In the genomic region with DNA sequence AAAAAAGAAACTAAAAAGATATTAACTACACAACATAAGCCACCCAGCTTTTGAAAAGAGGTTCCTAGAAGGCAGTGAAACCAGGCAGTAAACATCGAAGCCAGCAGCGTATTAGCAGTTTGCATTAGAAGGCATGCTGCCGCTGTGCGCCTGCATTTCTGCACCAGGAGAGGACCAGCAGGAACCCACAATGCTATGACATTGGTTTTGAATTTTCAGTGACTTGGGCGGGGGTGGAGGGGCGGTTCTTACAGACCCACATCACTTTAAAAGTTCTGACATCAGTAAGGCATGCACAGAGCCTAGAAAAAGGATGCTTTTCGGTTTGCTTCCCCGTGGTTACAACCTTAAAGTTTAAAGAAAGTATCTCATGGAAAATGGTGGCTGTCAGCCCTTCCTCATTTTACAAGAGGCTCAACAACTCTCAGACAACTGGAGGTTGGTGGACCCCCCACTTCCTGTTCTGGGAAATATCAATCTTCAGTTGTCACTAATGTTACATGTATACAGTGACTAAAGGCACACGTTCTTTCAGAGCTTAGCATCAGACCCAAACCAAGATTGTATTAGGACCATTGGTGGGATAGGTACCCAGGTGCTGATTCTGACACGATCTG, we compare ENCODE assay signal across 24 mouse cellular contexts. TPM values are rescaled to one million over a fixed set of nuclear protein-coding genes. Genes with fewer than 3 reads are reported as not detected.
DNase-seq lines count a peak whose midpoint lies in the region; ATAC-seq and TF ChIP-seq lines count a peak whose summit lies in the region.
"Had no signal": no experiment of that assay in that cellular context is flagged by ENCODE, and none has a peak within 500 bp of the region (broad histone marks: within the 10 kb centered on the region; RNA-seq: fewer than 3 reads in every experiment).

No protein-coding gene starts in this region.

- in situ Hi-C loops in CH12.LX (cut with MboI; ENCODE audit: low pct_ligation_motif_present, low pct_unique_long_range_greater_than_20kb, low sequenced_read_pairs), result no loop called here

- TF ChIP-seq POLR2A in thymus, adult 2 months (IDR thresholded peaks at IDR 0.05; ENCODE audit: control insufficient read depth, extremely low read depth, insufficient read depth, low read length, poor library complexity), result no peak
- peak; percentile 54 for TF ChIP-seq POLR2A in CH12.LX (IDR thresholded peaks at IDR 0.05; ENCODE audit: low read depth, low read length)
- TF ChIP-seq POLR2A in small intestine, adult 2 months (IDR thresholded peaks at IDR 0.05; ENCODE audit: low read depth, low read length), result no peak

- no peak for ATAC-seq in liver, embryonic 12.5 days
- no peak for ATAC-seq in heart, embryonic 11.5 days (replicated peaks; ENCODE audit: insufficient number of reproducible peaks, low FRiP score, low TSS enrichment)
- ATAC-seq: activated CD4-positive, CD25-positive, alpha-beta regulatory T cell, adult 4 months; forebrain, embryonic 16.5 days; intestine, postnatal 0 days; midbrain, embryonic 15.5 days; Patski had no signal

- 15% methylated on average over 10 of the region's 10 CpGs for WGBS in thymus, adult 2 months
- WGBS in small intestine, adult 2 months, result 69% methylated on average over 10 of the region's 10 CpGs
- 41% methylated on average over 10 of the region's 10 CpGs for WGBS in liver, embryonic 12.5 days (ENCODE audit: insufficient replicate concordance)
- WGBS in heart, embryonic 11.5 days (ENCODE audit: insufficient replicate concordance), result 68% methylated on average over 10 of the region's 10 CpGs

- H3K4me2 ChIP-seq in CH12.LX (ENCODE audit: insufficient read depth, low read depth, poor library complexity, severe bottlenecking), result peak overlapping the region; percentile 59
- H3K4me2 ChIP-seq in liver, embryonic 12.5 days, result no peak overlapping the region
- no peak overlapping the region for H3K4me2 ChIP-seq in heart, embryonic 11.5 days
- H3K4me2 ChIP-seq: hindbrain, embryonic 13.5 days; limb, embryonic 12.5 days; midbrain, embryonic 15.5 days had no signal

- H3K79me2 ChIP-seq in CH12.LX (replicated peaks; ENCODE audit: control insufficient read depth, extremely low read depth, insufficient read depth, poor library complexity, severe bottlenecking), result no peaks in the 10 kb centered on the region; the same call in 1 of the 2 replicates

- peak; percentile 36; the same call in 1 of the 2 replicates for TF ChIP-seq EP300 in CH12.LX (IDR thresholded peaks at IDR 0.05; ENCODE audit: low read length)

- peak overlapping the region; percentile 40 for H3K9ac ChIP-seq in CH12.LX (ENCODE audit: insufficient read depth, low read depth)
- H3K9ac ChIP-seq in liver, embryonic 12.5 days, result no peak overlapping the region
- no peak overlapping the region for H3K9ac ChIP-seq in heart, embryonic 11.5 days (ENCODE audit: low read depth, low read length)
- H3K9ac ChIP-seq: hindbrain, embryonic 13.5 days; limb, embryonic 12.5 days; liver, embryonic 14.5 days; midbrain, embryonic 15.5 days had no signal

- peak; percentile 31 for DNase-seq in thymus, postnatal 0 days (ENCODE audit: low spot score)
- no peak for DNase-seq in thymus, adult 2 months
- no peak for DNase-seq in CH12.LX (ENCODE audit: extremely low read depth)
- peak; percentile 53 for DNase-seq in induced T-regulatory cell, adult 2 months (ENCODE audit: low read depth)
- no peak for DNase-seq in testis, postnatal 10 days (ENCODE audit: low spot score)
- DNase-seq: adrenal gland, postnatal 10 days; cerebellum, adult 11 months; cerebellum, postnatal 14 days; embryo, embryonic 11 days; heart, postnatal 10 days had no signal

- no peak for TF ChIP-seq CTCF in thymus, adult 2 months (IDR thresholded peaks at IDR 0.05; ENCODE audit: borderline replicate concordance, control insufficient read depth, extremely low read depth, insufficient read depth, low read length, poor library complexity)
- no peak for TF ChIP-seq CTCF in CH12.LX (conservative IDR thresholded peaks at IDR 0.05 in 1 of 2, IDR thresholded peaks at IDR 0.05 in 1 of 2; ENCODE audit: low read depth in 2 of 2, low read length in 2 of 2)
- TF ChIP-seq CTCF in small intestine, adult 2 months (IDR thresholded peaks at IDR 0.05; ENCODE audit: extremely low read depth, insufficient read length, insufficient replicate concordance, low read depth, low read length), result no peak

- H3K27me3 ChIP-seq in thymus, adult 2 months (ENCODE audit: control insufficient read depth, insufficient read depth, low read length), result no peaks in the 10 kb centered on the region
- H3K27me3 ChIP-seq in CH12.LX (replicated peaks), result no peaks in the 10 kb centered on the region
- no peaks in the 10 kb centered on the region for H3K27me3 ChIP-seq in small intestine, adult 2 months (ENCODE audit: control insufficient read depth, insufficient read depth, low read length)
- no peaks in the 10 kb centered on the region for H3K27me3 ChIP-seq in liver, embryonic 12.5 days (replicated peaks)
- no peaks in the 10 kb centered on the region for H3K27me3 ChIP-seq in heart, embryonic 11.5 days (ENCODE audit: control insufficient read depth, insufficient read depth, low read length)
- H3K27me3 ChIP-seq: hindbrain, embryonic 13.5 days; limb, embryonic 12.5 days; midbrain, embryonic 15.5 days; Patski had no signal

- peaks cover 2% of the 10 kb centered on the region for H3K9me3 ChIP-seq in CH12.LX (replicated peaks; ENCODE audit: low read length)
- no peaks in the 10 kb centered on the region for H3K9me3 ChIP-seq in liver, embryonic 12.5 days (replicated peaks)
- H3K9me3 ChIP-seq in heart, embryonic 11.5 days (replicated peaks; ENCODE audit: control insufficient read depth, low read length), result no peaks in the 10 kb centered on the region
- H3K9me3 ChIP-seq: heart, embryonic 10.5 days; hindbrain, embryonic 13.5 days; limb, embryonic 12.5 days; midbrain, embryonic 15.5 days had no signal

- dilution Hi-C loops in CH12.LX (cut with MboI; ENCODE audit: extremely low pct_ligation_motif_present, extremely low pct_unique_long_range_greater_than_20kb, low sequenced_read_pairs), result no loop called here

- no peaks in the 10 kb centered on the region for H3K36me3 ChIP-seq in thymus, adult 2 months (ENCODE audit: control insufficient read depth, insufficient read depth, low read length)
- H3K36me3 ChIP-seq in CH12.LX (replicated peaks in 1 of 2; ENCODE audit: control insufficient read depth in 1 of 2, insufficient read depth in 1 of 2, low read length in 1 of 2), result no peaks in the 10 kb centered on the region
- H3K36me3 ChIP-seq in small intestine, adult 2 months (ENCODE audit: control insufficient read depth, insufficient read depth, low read length), result no peaks in the 10 kb centered on the region
- no peaks in the 10 kb centered on the region for H3K36me3 ChIP-seq in liver, embryonic 12.5 days
- no peaks in the 10 kb centered on the region for H3K36me3 ChIP-seq in heart, embryonic 11.5 days (ENCODE audit: control insufficient read depth, insufficient read depth, low read length)
- H3K36me3 ChIP-seq: heart, embryonic 10.5 days; hindbrain, embryonic 13.5 days; limb, embryonic 12.5 days; midbrain, embryonic 15.5 days had no signal

- no peak overlapping the region for H3K27ac ChIP-seq in thymus, adult 2 months (ENCODE audit: control insufficient read depth, insufficient read depth, low read length)
- peak overlapping the region; percentile 86 for H3K27ac ChIP-seq in CH12.LX (ENCODE audit: insufficient read depth, low read depth)
- peak overlapping the region; percentile 5; the same call in 1 of the 2 replicates for H3K27ac ChIP-seq in small intestine, adult 2 months (ENCODE audit: insufficient read depth, low read depth, low read length)
- no peak overlapping the region for H3K27ac ChIP-seq in liver, embryonic 12.5 days
- no peak overlapping the region for H3K27ac ChIP-seq in heart, embryonic 11.5 days (ENCODE audit: low read depth, low read length)
- H3K27ac ChIP-seq: heart, embryonic 10.5 days; hindbrain, embryonic 13.5 days; limb, embryonic 12.5 days; liver, embryonic 14.5 days; macrophage; midbrain, embryonic 15.5 days had no signal

- no peak for TF ChIP-seq RAD21 in CH12.LX (IDR thresholded peaks at IDR 0.05; ENCODE audit: low read depth, low read length)

- peaks cover 21% of the 10 kb centered on the region for H3K4me1 ChIP-seq in thymus, adult 2 months (replicated peaks; ENCODE audit: control insufficient read depth, insufficient read depth, low read length)
- H3K4me1 ChIP-seq in CH12.LX (ENCODE audit: control insufficient read depth in 1 of 2, insufficient read depth in 2 of 2), result peaks cover 18 to 77% of the 10 kb centered on the region in 2 experiments
- H3K4me1 ChIP-seq in small intestine, adult 2 months (ENCODE audit: control insufficient read depth, insufficient read depth, insufficient read length, low read length), result no peaks in the 10 kb centered on the region; the same call in 1 of the 2 replicates
- no peaks in the 10 kb centered on the region for H3K4me1 ChIP-seq in liver, embryonic 12.5 days
- H3K4me1 ChIP-seq in heart, embryonic 11.5 days (ENCODE audit: control insufficient read depth, insufficient read depth, low read length), result no peaks in the 10 kb centered on the region
- H3K4me1 ChIP-seq: heart, embryonic 10.5 days; hindbrain, embryonic 13.5 days; limb, embryonic 12.5 days; midbrain, embryonic 15.5 days had no signal

- no peak overlapping the region for H3K4me3 ChIP-seq in thymus, adult 2 months (ENCODE audit: control insufficient read depth, insufficient read depth, low read length)
- H3K4me3 ChIP-seq in CH12.LX (replicated peaks in 1 of 3; ENCODE audit: low read depth in 2 of 3, low read length in 2 of 3, poor library complexity in 1 of 3), result peak overlapping the region in 1 of 3 experiments; percentile 5
- H3K4me3 ChIP-seq in small intestine, adult 2 months (ENCODE audit: low read depth, low read length), result no peak overlapping the region
- H3K4me3 ChIP-seq in liver, embryonic 12.5 days, result no peak overlapping the region
- H3K4me3 ChIP-seq in heart, embryonic 11.5 days (ENCODE audit: low read depth, low read length), result no peak overlapping the region
- H3K4me3 ChIP-seq: heart, embryonic 10.5 days; hindbrain, embryonic 13.5 days; limb, embryonic 12.5 days; midbrain, embryonic 15.5 days; myocyte had no signal

TF ChIP-seq in CH12.LX, 34 proteins besides CTCF, POLR2A, EP300 and RAD21 (continues in another document):
- TF ChIP-seq MAZ (IDR thresholded peaks at IDR 0.05; ENCODE audit: low read depth, low read length), result no peak
- TF ChIP-seq TBP (conservative IDR thresholded peaks at IDR 0.05; ENCODE audit: low read depth, low read length), result peak; percentile 64; the same call in 1 of the 2 replicates
- peak; percentile 79 for TF ChIP-seq ZMIZ1 (IDR thresholded peaks at IDR 0.05; ENCODE audit: low read depth, low read length)

RNA-seq across cellular contexts. Expression of a gene that starts 29.9 kb away (rescaled TPM):
- 19.4 and 21.2 TPM in 2 replicates for polyA plus RNA-seq in thymus, postnatal 0 days (2015; fragmentation: Nextera tagmentation; extraction: Ambion mirVana)
- 10.6 and 11.1 TPM in 2 replicates for polyA plus RNA-seq in thymus, adult 2 months (2012; rRNA removed)
- total RNA-seq in CH12.LX (2012; rRNA removed) (22.5 and 25.5 TPM in 2 replicates), CH12.LX (2014; rRNA removed) (28.7 and 29.8 TPM in 2 replicates)
- 18.0 and 18.5 TPM in 2 replicates for polyA plus RNA-seq in CH12.LX (2012; ENCODE audit: insufficient read length, low read depth)
- 1.9 and 2.0 TPM in 2 replicates for polyA plus RNA-seq in small intestine, adult 2 months (2012; rRNA removed)
- polyA plus RNA-seq in liver, embryonic 12.5 days (2016; fragmentation: Nextera tagmentation; extraction: Ambion mirVana), result 6.7 and 7.1 TPM in 2 replicates
- 21.8 and 23.2 TPM in 2 replicates for polyA plus RNA-seq in heart, embryonic 11.5 days (2014; fragmentation: Nextera tagmentation; extraction: Ambion mirVana)

Comparison
In these comparisons a context has a peak if more than half of its experiments do, and no peak if none do; other contexts are left out.
1. DNase-seq: peak in thymus, postnatal 0 days (single experiment) and induced T-regulatory cell, adult 2 months (single experiment); none in thymus, adult 2 months (single experiment), CH12.LX (single experiment) and testis, postnatal 10 days (single experiment).
2. H3K27ac ChIP-seq: peak in CH12.LX (single experiment) and small intestine, adult 2 months (single experiment); none in thymus, adult 2 months (single experiment), liver, embryonic 12.5 days (single experiment) and heart, embryonic 11.5 days (single experiment).